Mouse (Mus musculus): Measurements from ENCODE around the gene Med13. TPM values are rescaled to one million over a fixed set of nuclear protein-coding genes. Genes with fewer than 3 reads are reported as not detected.

Med13 gene
- polyA plus RNA-seq, 1 experiment from 2014 or later = 7.5 TPM

- H3K36me3 ChIP-seq = no peaks in the 10 kb centered on the region
- ATAC-seq (ENCODE audit: low FRiP score, low read depth) = no peak
Measured at GRCm38 (mm10) chr11:86388821-86389480, 31.5 kb upstream of the Med13 start.

DNA sequence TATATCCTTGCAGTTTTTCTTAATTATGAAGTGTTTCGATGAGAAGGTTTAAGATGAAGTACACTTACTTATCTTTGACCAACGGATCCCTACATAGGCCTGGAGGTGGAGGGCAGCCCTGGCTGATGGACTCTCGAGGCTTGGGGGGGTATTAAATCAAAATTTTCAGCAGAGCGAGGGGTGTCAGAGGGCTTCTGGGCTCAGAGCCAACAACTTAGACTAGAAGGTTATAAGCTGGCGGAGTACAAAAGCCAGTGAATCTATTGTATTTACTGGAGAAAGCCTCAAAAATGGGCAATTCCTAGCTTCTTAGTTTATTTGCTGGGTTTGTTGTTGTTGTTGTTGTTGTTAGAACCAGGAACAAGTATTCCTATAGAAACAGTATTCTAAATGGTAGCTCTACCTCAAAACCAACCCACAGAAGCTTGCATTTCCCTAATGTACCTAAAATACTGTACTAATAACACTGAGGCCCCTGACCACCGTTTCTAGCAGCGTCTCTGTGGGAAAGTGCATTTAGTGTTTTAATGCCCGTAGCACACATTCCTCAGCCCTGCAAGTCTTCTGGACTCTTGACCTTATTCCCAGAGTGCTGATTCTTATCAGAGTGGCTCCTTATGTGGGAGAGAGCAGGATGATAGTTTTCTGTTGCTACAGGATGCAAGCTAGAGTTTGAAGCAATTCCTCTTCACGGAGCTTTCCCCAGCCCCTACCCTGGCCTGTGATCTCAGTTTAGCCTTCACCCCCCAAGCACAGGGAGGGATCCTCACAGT, 29.9 kb upstream of the Med13 start:
- no peak overlapping the region for H3K4me2 ChIP-seq
- no peaks in the 10 kb centered on the region for H3K27me3 ChIP-seq
- peaks cover 11% of the 10 kb centered on the region for H3K4me1 ChIP-seq (replicated peaks)
- 55% methylated on average over 9 of the region's 9 CpGs for WGBS
- H3K9me3 ChIP-seq = no peaks in the 10 kb centered on the region
- H3K27ac ChIP-seq (replicated peaks) = no peak overlapping the region
- ATAC-seq (ENCODE audit: low FRiP score, low read depth) = no peak
- no peak overlapping the region for H3K4me3 ChIP-seq
- no peak overlapping the region for H3K9ac ChIP-seq
- H3K36me3 ChIP-seq = no peaks in the 10 kb centered on the region

More at GRCm38 (mm10) chr11:86388821-86389480, 31.5 kb upstream of the Med13 start:
- Histone ChIP-seq H3K27me3 (no peaks in the 10 kb centered on the region), H3K9me3 (no peaks in the 10 kb centered on the region), H3K4me2 (no peak overlapping the region), H3K9ac (no peak overlapping the region), H3K4me3 (no peak overlapping the region), H3K27ac (replicated peaks) (no peak overlapping the region), H3K4me1 (replicated peaks) (peaks cover 11% of the 10 kb centered on the region)
- 85% methylated on average over 13 of the region's 13 CpGs for whole genome bisulfite sequencing

DNA sequence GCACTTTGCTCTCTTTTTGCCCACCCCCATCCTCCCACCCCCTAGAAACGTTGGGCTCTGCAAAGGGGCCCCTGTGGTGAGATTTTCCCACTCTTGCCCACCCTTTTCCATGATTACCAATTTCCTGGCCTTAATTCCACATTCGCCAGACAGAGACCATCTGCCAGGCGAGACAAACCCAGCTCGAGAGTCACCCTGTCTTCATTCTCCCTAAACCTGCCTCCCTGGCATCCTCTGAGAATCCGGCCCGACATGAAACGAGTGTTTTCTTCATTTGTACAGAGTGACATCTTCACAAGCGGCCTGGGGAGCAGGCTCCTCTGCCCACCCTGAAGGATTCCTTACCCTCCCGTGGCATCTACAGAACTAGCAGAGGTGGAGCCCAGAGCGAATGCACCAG, 29.2 kb upstream of the Med13 start:
- Histone ChIP-seq H3K4me3 (no peak overlapping the region), H3K4me1 (replicated peaks) (peaks cover 11% of the 10 kb centered on the region), H3K4me2 (no peak overlapping the region), H3K27ac (replicated peaks) (no peak overlapping the region), H3K9ac (no peak overlapping the region), H3K36me3 (no peaks in the 10 kb centered on the region), H3K9me3 (no peaks in the 10 kb centered on the region), H3K27me3 (no peaks in the 10 kb centered on the region)
- ATAC-seq (ENCODE audit: low FRiP score, low read depth) = no peak
- 60% methylated on average over 10 of the region's 10 CpGs for WGBS

- no peak overlapping the region for H3K9ac ChIP-seq
- H3K36me3 ChIP-seq = no peaks in the 10 kb centered on the region
- no peaks in the 10 kb centered on the region for H3K27me3 ChIP-seq
- H3K4me1 ChIP-seq (replicated peaks) = peaks cover 11% of the 10 kb centered on the region
- no peak overlapping the region for H3K27ac ChIP-seq (replicated peaks)
- 92% methylated on average over 11 of the region's 11 CpGs for WGBS
- no peaks in the 10 kb centered on the region for H3K9me3 ChIP-seq
- ATAC-seq (ENCODE audit: low FRiP score, low read depth) = no peak
- H3K4me2 ChIP-seq = no peak overlapping the region
- no peak overlapping the region for H3K4me3 ChIP-seq
Measured at GRCm38 (mm10) chr11:86385710-86386282, 28.4 kb upstream of the Med13 start.

GRCm38 (mm10) chr11:86384141-86384540, 26.7 kb upstream of the Med13 start:
- Histone ChIP-seq H3K9ac (no peak overlapping the region), H3K4me3 (no peak overlapping the region), H3K4me1 (replicated peaks) (peaks cover 11% of the 10 kb centered on the region), H3K4me2 (no peak overlapping the region), H3K36me3 (no peaks in the 10 kb centered on the region), H3K27me3 (no peaks in the 10 kb centered on the region), H3K27ac (replicated peaks) (no peak overlapping the region), H3K9me3 (no peaks in the 10 kb centered on the region)
- WGBS = 82% methylated on average over 3 of the region's 3 CpGs
- ATAC-seq (ENCODE audit: low FRiP score, low read depth) = no peak

GRCm38 (mm10) chr11:86382520-86383157, 25.2 kb upstream of the Med13 start:
- peaks cover 11% of the 10 kb centered on the region for H3K4me1 ChIP-seq (replicated peaks)
- no peaks in the 10 kb centered on the region for H3K36me3 ChIP-seq
- H3K9me3 ChIP-seq = no peaks in the 10 kb centered on the region
- no peak overlapping the region for H3K27ac ChIP-seq (replicated peaks)
- no peaks in the 10 kb centered on the region for H3K27me3 ChIP-seq
- WGBS = 93% methylated on average over 10 of the region's 10 CpGs
- no peak for ATAC-seq (ENCODE audit: low FRiP score, low read depth)
- no peak overlapping the region for H3K4me2 ChIP-seq
- H3K9ac ChIP-seq = no peak overlapping the region
- H3K4me3 ChIP-seq = no peak overlapping the region

- H3K4me1 ChIP-seq (replicated peaks) = 0 out of 2 replicates have a peak, but pooled peaks cover 2% of the 10 kb centered on the region
- ATAC-seq (ENCODE audit: low FRiP score, low read depth) = no peak
- 80% methylated on average over 5 of the region's 5 CpGs for WGBS
- no peak overlapping the region for H3K4me2 ChIP-seq
- no peaks in the 10 kb centered on the region for H3K36me3 ChIP-seq
- H3K27ac ChIP-seq (replicated peaks) = no peak overlapping the region
- H3K9ac ChIP-seq = no peak overlapping the region
- H3K9me3 ChIP-seq = no peaks in the 10 kb centered on the region
- H3K27me3 ChIP-seq = no peaks in the 10 kb centered on the region
- H3K4me3 ChIP-seq = no peak overlapping the region
Measured at GRCm38 (mm10) chr11:86381478-86382091, 24.2 kb upstream of the Med13 start.

DNA sequence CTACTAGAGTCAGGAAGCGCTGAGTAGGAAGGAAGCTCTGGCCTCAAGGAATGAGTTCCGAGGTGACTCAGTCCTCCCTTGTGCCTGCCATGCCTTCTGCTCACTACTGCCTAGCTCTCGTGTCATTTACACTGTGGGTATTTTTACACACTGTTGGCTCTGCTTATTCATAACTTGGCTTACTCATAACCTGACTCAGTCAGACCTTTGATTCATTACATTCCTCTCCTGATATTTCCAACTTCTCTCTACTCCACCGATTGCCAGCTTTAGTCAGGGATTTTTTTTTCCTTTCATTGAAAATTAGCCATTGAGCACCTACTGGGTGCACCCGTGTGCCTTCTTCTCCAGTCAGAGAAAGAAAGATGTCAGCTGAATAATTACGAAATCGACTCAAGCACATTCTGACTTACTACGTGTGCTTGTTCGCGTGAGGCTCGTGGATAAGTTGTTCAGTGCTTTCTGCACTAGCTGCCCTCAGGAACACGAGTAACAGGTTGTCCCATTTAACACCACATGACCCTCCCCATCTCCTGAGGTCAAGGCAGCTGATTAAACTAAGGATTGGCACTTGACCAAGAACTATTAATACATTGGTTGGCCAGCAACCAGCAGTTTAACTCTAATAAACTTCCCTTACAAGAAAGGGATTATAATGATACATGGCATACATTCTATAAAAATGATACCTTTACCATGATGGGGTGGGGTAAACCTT, 23.3 kb upstream of the Med13 start:
- Histone ChIP-seq H3K4me3 (no peak overlapping the region), H3K4me2 (no peak overlapping the region), H3K9ac (no peak overlapping the region), H3K27ac (replicated peaks) (no peak overlapping the region), H3K4me1 (replicated peaks) (no peaks in the 10 kb centered on the region), H3K9me3 (no peaks in the 10 kb centered on the region), H3K27me3 (no peaks in the 10 kb centered on the region), H3K36me3 (no peaks in the 10 kb centered on the region)
- 88% methylated on average over 12 of the region's 12 CpGs for WGBS
- no peak for ATAC-seq (ENCODE audit: low FRiP score, low read depth)

- Histone ChIP-seq H3K4me3 (no peak overlapping the region), H3K4me2 (no peak overlapping the region), H3K27ac (replicated peaks) (no peak overlapping the region), H3K36me3 (no peaks in the 10 kb centered on the region), H3K27me3 (no peaks in the 10 kb centered on the region), H3K4me1 (replicated peaks) (no peaks in the 10 kb centered on the region), H3K9me3 (no peaks in the 10 kb centered on the region), H3K9ac (no peak overlapping the region)
- WGBS = 66% methylated on average over 4 of the region's 4 CpGs
- ATAC-seq (ENCODE audit: low FRiP score, low read depth) = no peak
Measured at GRCm38 (mm10) chr11:86378981-86379380, 21.6 kb upstream of the Med13 start.

GRCm38 (mm10) chr11:86377841-86378240, 20.4 kb upstream of the Med13 start:
- Histone ChIP-seq H3K9me3 (no peaks in the 10 kb centered on the region), H3K4me3 (no peak overlapping the region), H3K4me2 (no peak overlapping the region), H3K4me1 (replicated peaks) (no peaks in the 10 kb centered on the region), H3K27me3 (no peaks in the 10 kb centered on the region), H3K36me3 (no peaks in the 10 kb centered on the region), H3K9ac (no peak overlapping the region), H3K27ac (replicated peaks) (no peak overlapping the region)
- WGBS = 95% methylated on average over 5 of the region's 5 CpGs
- no peak for ATAC-seq (ENCODE audit: low FRiP score, low read depth)

DNA sequence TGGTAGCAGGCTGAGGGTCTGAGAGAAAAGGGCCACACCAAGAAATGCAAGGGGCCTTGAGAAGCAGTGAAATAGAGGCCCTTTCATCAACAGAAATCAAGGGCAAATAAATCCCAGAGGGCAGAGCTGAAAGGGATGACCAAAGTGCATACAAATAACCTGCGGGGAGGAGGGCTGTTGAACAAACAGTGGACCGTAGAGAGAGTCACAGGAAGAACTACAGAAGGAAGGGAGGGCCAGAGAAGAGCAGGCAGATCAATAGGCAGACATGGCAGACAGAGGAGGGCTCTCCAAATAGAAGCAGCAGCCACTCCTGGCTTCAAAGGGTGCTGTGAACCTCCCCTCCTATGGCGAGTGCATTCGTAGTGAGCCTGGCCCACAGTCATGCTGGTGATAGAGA, 19.3 kb upstream of the Med13 start:
- ATAC-seq (ENCODE audit: low FRiP score, low read depth) = no peak
- no peak overlapping the region for H3K4me2 ChIP-seq
- H3K9me3 ChIP-seq = no peaks in the 10 kb centered on the region
- H3K4me1 ChIP-seq (replicated peaks) = no peaks in the 10 kb centered on the region
- H3K27ac ChIP-seq (replicated peaks) = no peak overlapping the region
- no peak overlapping the region for H3K9ac ChIP-seq
- H3K4me3 ChIP-seq = no peak overlapping the region
- no peaks in the 10 kb centered on the region for H3K36me3 ChIP-seq
- H3K27me3 ChIP-seq = no peaks in the 10 kb centered on the region
- WGBS = 90% methylated on average over 4 of the region's 4 CpGs
